Mouse (Mus musculus): ENCODE measurements at regions not wholly inside any gene's neighbourhood (a gene's known extent, or its start where the extent isn't known, plus 50 kb on each side); places are given as distances from the start of the nearest gene placed in this dataset.

GRCm38 (mm10) chr7:135848833-135849232 lies 132.7 kb upstream of the Mki67 start:
- TF ChIP-seq CTCF (conservative IDR thresholded peaks at IDR 0.05; ENCODE audit: insufficient read depth, insufficient read length, low read depth, low read length) = no peak
- TF ChIP-seq POLR2A (IDR thresholded peaks at IDR 0.05; ENCODE audit: low read depth, low read length) = no peak
